Mouse (Mus musculus): Measurements from ENCODE around the gene Nppc. TPM values are rescaled to one million over a fixed set of nuclear protein-coding genes. Genes with fewer than 3 reads are reported as not detected.

Gene Nppc
- polyA plus RNA-seq (2015; fragmentation: Nextera tagmentation; extraction: Ambion mirVana), result 1.2 and 1.3 TPM in 2 replicates

DNA sequence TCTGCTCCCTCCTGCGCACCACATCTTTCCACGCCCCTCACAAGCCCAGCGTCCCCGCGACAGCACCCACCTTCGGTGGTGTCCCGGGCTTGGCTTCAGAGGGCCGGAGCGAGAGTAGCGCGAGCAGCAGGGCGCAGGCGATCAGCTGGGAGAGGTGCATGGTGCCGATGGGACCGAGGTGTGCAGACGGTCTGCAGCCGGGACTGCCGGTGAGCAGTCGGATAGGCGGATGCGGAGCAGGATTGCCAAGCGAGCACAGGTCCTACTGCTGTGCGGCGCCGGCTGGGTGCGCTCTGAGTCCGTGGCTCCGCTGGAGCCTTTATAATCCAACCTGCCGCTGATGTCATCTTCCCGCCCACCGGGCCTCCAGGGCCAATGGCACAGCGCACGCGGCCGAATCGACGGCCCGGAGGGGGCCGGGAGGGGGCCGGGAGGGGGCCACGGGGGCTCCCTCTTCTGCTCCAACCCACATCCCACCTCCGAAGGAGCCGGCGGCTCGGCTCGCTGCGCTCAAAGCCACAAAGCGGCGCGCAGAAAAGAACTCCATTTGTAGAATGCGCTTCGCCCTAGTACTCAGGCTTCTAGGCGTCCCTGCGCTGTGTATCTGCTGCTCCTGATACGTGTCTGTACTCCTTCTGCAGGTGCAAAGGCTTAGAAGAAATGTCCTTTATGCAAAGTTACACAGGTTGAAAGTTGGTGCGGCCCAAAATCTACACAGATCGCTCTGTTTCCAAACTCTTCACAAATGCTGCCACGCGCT lies at the start of gene Nppc:
TSS of gene Nppc (minus strand) at position 293 of the 760 bp plus-strand sequence.
- ATAC-seq (replicated peaks; ENCODE audit: insufficient number of reproducible peaks, insufficient read depth, low FRiP score, low read depth), result peak; percentile 83
- H3K4me1 ChIP-seq (replicated peaks), result peaks cover 13% of the 10 kb centered on the region
- peak within 1 kb of the TSS; percentile 59 for H3K4me3 ChIP-seq
- H3K9me3 ChIP-seq (replicated peaks), result no peaks in the 10 kb centered on the region
- H3K4me2 ChIP-seq, result peak within 1 kb of the TSS; percentile 100
- no peaks in the 10 kb centered on the region for H3K36me3 ChIP-seq
- no peak within 1 kb of the TSS for H3K27ac ChIP-seq
- H3K9ac ChIP-seq, result peak within 1 kb of the TSS; percentile 38
- H3K27me3 ChIP-seq, result peaks cover 70% of the 10 kb centered on the region
- WGBS, result 5% methylated on average over 59 of the region's 59 CpGs

DNA sequence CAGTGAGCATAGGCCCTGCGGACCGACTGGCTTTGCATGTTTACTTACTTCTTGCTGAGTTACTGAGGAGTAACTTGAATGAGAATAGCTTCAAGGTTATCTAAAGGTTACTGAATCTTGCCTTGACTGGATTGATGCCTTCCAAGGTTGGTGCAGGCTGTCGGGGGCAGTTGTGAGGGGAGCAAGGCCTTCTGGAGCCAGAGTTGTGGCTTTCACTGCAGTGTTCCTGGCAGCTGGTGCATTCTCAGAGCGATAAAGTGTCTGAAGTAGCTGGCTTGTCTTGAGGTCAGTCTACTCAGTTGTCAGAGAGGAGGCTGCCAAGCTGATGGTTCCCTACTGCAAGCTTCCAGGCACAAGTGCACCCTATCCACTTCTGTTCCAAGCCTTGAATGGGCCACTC lies 49.0 kb upstream of the Nppc start:
- H3K4me3 ChIP-seq, result no peak overlapping the region
- no peak overlapping the region for H3K9ac ChIP-seq
- no peaks in the 10 kb centered on the region for H3K9me3 ChIP-seq (replicated peaks)
- no peaks in the 10 kb centered on the region for H3K36me3 ChIP-seq
- ATAC-seq (replicated peaks; ENCODE audit: insufficient number of reproducible peaks, insufficient read depth, low FRiP score, low read depth), result no peak
- peaks cover 17% of the 10 kb centered on the region for H3K4me1 ChIP-seq (replicated peaks)
- H3K27ac ChIP-seq, result no peak overlapping the region
- 63% methylated on average over 4 of the region's 4 CpGs for WGBS
- no peak overlapping the region for H3K4me2 ChIP-seq
- no peaks in the 10 kb centered on the region for H3K27me3 ChIP-seq

- H3K4me2 ChIP-seq, result no peak overlapping the region
- no peaks in the 10 kb centered on the region for H3K36me3 ChIP-seq
- 90% methylated on average over 1 of the region's 1 CpGs for WGBS
- H3K9ac ChIP-seq, result no peak overlapping the region
- no peak for ATAC-seq (replicated peaks; ENCODE audit: insufficient number of reproducible peaks, insufficient read depth, low FRiP score, low read depth)
- no peak overlapping the region for H3K27ac ChIP-seq
- H3K4me1 ChIP-seq (replicated peaks), result peaks cover 17% of the 10 kb centered on the region
- H3K4me3 ChIP-seq, result no peak overlapping the region
- H3K9me3 ChIP-seq (replicated peaks), result no peaks in the 10 kb centered on the region
- no peaks in the 10 kb centered on the region for H3K27me3 ChIP-seq
These were observed 47.8 kb upstream of the Nppc start for GRCm38 (mm10) chr1:86718190-86718589.

GRCm38 (mm10) chr1:86713054-86713453 lies 42.7 kb upstream of the Nppc start:
- no peak for ATAC-seq (replicated peaks; ENCODE audit: insufficient number of reproducible peaks, insufficient read depth, low FRiP score, low read depth)
- H3K36me3 ChIP-seq, result no peaks in the 10 kb centered on the region
- no peaks in the 10 kb centered on the region for H3K27me3 ChIP-seq
- no peak overlapping the region for H3K4me3 ChIP-seq
- H3K9me3 ChIP-seq (replicated peaks), result no peaks in the 10 kb centered on the region
- H3K4me1 ChIP-seq (replicated peaks), result peaks cover 7% of the 10 kb centered on the region; the same call in 1 of the 2 replicates
- WGBS, result 85% methylated on average over 4 of the region's 4 CpGs
- no peak overlapping the region for H3K27ac ChIP-seq
- no peak overlapping the region for H3K4me2 ChIP-seq
- no peak overlapping the region for H3K9ac ChIP-seq

DNA sequence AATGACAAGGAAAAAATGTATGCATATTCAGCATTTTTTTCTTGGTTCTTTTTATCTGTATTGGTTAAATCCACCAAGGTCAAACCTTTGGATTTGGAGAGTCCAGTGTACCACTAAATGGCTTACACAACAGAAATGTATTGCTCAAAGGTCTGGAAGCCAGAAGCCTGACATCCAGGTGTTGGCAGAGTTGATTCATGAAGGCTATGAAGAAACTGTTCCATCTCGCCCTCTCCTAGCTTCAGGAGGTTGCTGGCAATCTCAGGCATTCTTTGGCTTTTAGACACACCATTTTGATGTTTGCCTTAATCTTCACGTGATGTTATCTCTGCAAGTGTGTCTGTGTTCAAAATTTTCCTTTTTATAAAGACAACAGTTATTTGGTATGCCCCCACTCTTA lies 41.7 kb upstream of the Nppc start:
- Histone ChIP-seq H3K36me3 (no peaks in the 10 kb centered on the region), H3K27me3 (no peaks in the 10 kb centered on the region), H3K9ac (no peak overlapping the region), H3K4me3 (no peak overlapping the region), H3K27ac (no peak overlapping the region), H3K9me3 (replicated peaks) (no peaks in the 10 kb centered on the region), H3K4me2 (no peak overlapping the region), H3K4me1 (replicated peaks) (no peaks in the 10 kb centered on the region)
- no peak for ATAC-seq (replicated peaks; ENCODE audit: insufficient number of reproducible peaks, insufficient read depth, low FRiP score, low read depth)
- 83% methylated on average over 2 of the region's 2 CpGs for WGBS

DNA sequence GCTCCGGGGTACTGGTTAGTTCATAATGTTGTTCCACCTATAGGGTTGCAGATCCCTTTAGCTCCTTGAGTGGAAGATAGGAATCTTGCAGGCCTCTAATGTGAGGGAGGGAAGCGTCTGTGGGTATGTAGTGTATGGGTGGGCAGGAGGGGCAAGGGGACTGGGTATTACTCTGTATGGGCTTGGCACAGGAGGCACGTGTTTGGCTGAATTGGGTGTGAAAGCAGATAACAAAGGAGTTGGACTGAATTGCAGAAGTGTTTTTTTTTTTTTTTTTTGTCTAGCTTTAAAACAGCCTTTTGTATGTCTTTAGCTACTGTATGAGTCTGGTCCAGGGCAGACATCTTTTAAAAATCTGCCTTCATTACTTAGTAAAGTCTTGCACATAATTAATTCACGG lies 39.2 kb upstream of the Nppc start:
- Histone ChIP-seq H3K4me1 (replicated peaks) (peaks cover 4% of the 10 kb centered on the region; the same call in 1 of the 2 replicates), H3K27me3 (no peaks in the 10 kb centered on the region), H3K9ac (no peak overlapping the region), H3K36me3 (no peaks in the 10 kb centered on the region), H3K4me2 (no peak overlapping the region), H3K4me3 (no peak overlapping the region), H3K9me3 (replicated peaks) (no peaks in the 10 kb centered on the region), H3K27ac (no peak overlapping the region)
- 77% methylated on average over 4 of the region's 4 CpGs for WGBS
- ATAC-seq (replicated peaks; ENCODE audit: insufficient number of reproducible peaks, insufficient read depth, low FRiP score, low read depth), result no peak

- H3K27ac ChIP-seq, result no peak overlapping the region
- 73% methylated on average over 3 of the region's 3 CpGs for WGBS
- no peaks in the 10 kb centered on the region for H3K36me3 ChIP-seq
- peaks cover 10% of the 10 kb centered on the region; the same call in 1 of the 2 replicates for H3K4me1 ChIP-seq (replicated peaks)
- H3K4me3 ChIP-seq, result no peak overlapping the region
- no peak for ATAC-seq (replicated peaks; ENCODE audit: insufficient number of reproducible peaks, insufficient read depth, low FRiP score, low read depth)
- H3K9me3 ChIP-seq (replicated peaks), result no peaks in the 10 kb centered on the region
- H3K27me3 ChIP-seq, result no peaks in the 10 kb centered on the region
- H3K4me2 ChIP-seq, result no peak overlapping the region
- H3K9ac ChIP-seq, result no peak overlapping the region
These were observed 35.1 kb upstream of the Nppc start for GRCm38 (mm10) chr1:86705461-86705860.

GRCm38 (mm10) chr1:86703965-86704326 lies 33.6 kb upstream of the Nppc start:
- Histone ChIP-seq H3K9ac (peak overlapping the region; percentile 83), H3K27me3 (no peaks in the 10 kb centered on the region), H3K27ac (peak overlapping the region; percentile 88), H3K36me3 (no peaks in the 10 kb centered on the region), H3K4me2 (peak overlapping the region; percentile 87), H3K9me3 (replicated peaks) (no peaks in the 10 kb centered on the region), H3K4me1 (replicated peaks) (peaks cover 10% of the 10 kb centered on the region; the same call in 1 of the 2 replicates), H3K4me3 (peak overlapping the region; percentile 87)
- under 1% methylated on average over 27 of the region's 27 CpGs for WGBS
- ATAC-seq (replicated peaks; ENCODE audit: insufficient number of reproducible peaks, insufficient read depth, low FRiP score, low read depth), result peak; percentile 56; the same call in 1 of the 2 replicates

DNA sequence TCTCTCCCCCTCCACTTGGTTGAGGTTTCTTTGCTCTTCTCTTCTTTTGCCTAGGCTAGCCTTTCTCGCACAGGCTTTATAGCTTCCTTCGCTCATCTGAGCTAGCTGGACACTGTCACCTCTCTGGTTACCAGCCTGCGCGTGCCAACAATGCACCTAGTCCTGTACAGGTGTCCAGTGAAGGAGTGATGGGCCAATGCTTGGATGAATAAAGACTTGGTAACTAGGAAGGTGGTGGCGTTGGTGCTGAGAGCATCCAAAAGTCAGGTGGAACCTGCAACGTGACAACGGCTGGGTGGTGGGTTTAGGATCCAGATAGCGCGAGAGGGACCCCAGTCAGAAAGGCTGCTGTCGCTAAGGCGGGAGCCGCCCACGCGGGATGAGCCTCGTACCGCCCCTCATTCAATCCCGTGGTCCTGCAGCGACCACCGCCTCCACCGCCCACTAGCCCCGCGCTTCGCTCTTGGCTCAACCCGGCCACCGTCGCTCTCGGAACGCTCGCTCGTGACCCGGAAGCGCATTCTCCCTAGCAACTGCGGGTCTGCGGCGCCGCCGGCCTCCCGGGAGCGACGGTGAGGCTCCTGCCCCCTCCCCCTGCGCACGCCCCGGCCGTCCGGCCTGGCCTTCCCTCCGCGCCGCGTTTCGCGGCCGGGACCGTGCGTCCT lies 33.1 kb upstream of the Nppc start, which contains the start of gene Dis3l2:
TSS of gene Dis3l2 (plus strand) at position 509 of the 665 bp plus-strand sequence.
- Histone ChIP-seq H3K27me3 (no peaks in the 10 kb centered on the region), H3K4me2 (peak within 1 kb of the TSS; percentile 87), H3K9me3 (replicated peaks) (no peaks in the 10 kb centered on the region), H3K4me1 (replicated peaks) (peaks cover 10% of the 10 kb centered on the region; the same call in 1 of the 2 replicates), H3K9ac (peak within 1 kb of the TSS; percentile 83), H3K4me3 (peak within 1 kb of the TSS; percentile 87), H3K27ac (peak within 1 kb of the TSS; percentile 88), H3K36me3 (no peaks in the 10 kb centered on the region)
- WGBS, result 4% methylated on average over 51 of the region's 54 CpGs
- ATAC-seq (replicated peaks; ENCODE audit: insufficient number of reproducible peaks, insufficient read depth, low FRiP score, low read depth), result peak; percentile 90

GRCm38 (mm10) chr1:86700367-86700766 lies 30.0 kb upstream of the Nppc start:
- no peaks in the 10 kb centered on the region for H3K9me3 ChIP-seq (replicated peaks)
- no peaks in the 10 kb centered on the region for H3K36me3 ChIP-seq
- H3K4me2 ChIP-seq, result no peak overlapping the region
- WGBS, result 34% methylated on average over 7 of the region's 7 CpGs
- no peak overlapping the region for H3K4me3 ChIP-seq
- no peak overlapping the region for H3K9ac ChIP-seq
- H3K4me1 ChIP-seq (replicated peaks), result peaks cover 8% of the 10 kb centered on the region; the same call in 1 of the 2 replicates
- no peaks in the 10 kb centered on the region for H3K27me3 ChIP-seq
- no peak overlapping the region for H3K27ac ChIP-seq
- ATAC-seq (replicated peaks; ENCODE audit: insufficient number of reproducible peaks, insufficient read depth, low FRiP score, low read depth), result no peak

DNA sequence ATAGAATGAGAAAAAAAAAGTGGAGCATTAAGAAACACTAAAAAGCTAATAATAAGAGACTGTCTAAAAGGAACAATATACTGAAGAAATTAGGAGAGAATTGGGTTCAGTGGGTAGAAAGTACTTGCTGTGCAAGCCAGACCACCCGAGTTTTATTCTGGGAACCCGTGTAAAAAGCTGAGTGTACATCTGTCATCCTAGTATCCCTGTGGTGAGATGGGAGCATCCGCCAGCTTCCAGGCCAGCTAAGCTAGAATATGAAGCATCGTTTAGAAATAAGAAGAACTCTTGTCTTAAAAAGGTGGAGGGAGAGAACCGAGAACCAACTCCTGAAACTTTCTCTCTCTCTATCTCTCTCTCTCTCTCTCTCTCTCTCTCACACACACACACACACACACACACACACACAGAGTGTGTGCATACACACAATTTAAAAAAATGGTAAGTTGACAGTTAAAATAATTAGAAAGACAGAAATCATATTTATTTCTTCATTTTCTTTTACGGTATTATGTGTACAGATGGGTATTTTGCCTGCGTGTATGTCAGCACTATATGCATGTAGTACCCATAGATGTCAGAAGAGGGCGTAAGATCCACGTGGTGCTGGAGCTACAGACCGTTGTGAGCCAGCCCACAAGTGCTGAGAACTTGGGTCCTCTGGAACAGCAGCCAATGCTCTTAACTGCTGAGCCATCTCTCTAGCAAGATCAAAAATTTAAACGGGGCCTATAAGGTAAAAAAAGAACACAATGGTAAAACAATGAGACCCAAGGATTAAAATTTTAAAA lies 29.2 kb upstream of the Nppc start:
- H3K9me3 ChIP-seq (replicated peaks), result no peaks in the 10 kb centered on the region
- no peak overlapping the region for H3K4me2 ChIP-seq
- no peak for ATAC-seq (replicated peaks; ENCODE audit: insufficient number of reproducible peaks, insufficient read depth, low FRiP score, low read depth)
- H3K4me3 ChIP-seq, result no peak overlapping the region
- H3K36me3 ChIP-seq, result no peaks in the 10 kb centered on the region
- peaks cover 5% of the 10 kb centered on the region; the same call in 1 of the 2 replicates for H3K4me1 ChIP-seq (replicated peaks)
- no peak overlapping the region for H3K9ac ChIP-seq
- H3K27ac ChIP-seq, result no peak overlapping the region
- H3K27me3 ChIP-seq, result no peaks in the 10 kb centered on the region
- 68% methylated on average over 11 of the region's 11 CpGs for WGBS
